Mouse (Mus musculus) heart, embryonic 13.5 days (tissue): ENCODE results near the gene Parg. TPM values are rescaled to one million over a fixed set of nuclear protein-coding genes. Genes with fewer than 3 reads are reported as not detected.
"Not testable (repeated sequence)": the region's sequence is repeated elsewhere in the genome, so short reads cannot be mapped to it uniquely, and the experiment has no call there.

Experiments used
- ATAC-seq: fragments of 200-750 bp; cut with Nextera tagmentation; 2 replicates; pipeline ENCODE4 v1.8.0; 2017; ENCODE audit warnings: moderate TSS enrichment; ENCODE audit not compliant: insufficient number of reproducible peaks, low FRiP score, low TSS enrichment; ENCODE audit errors: extremely low read depth
- H3K27ac ChIP-seq: fragments of 300-500 bp; sonication (generic); replicated peaks from 2 replicates; pipeline ENCODE4 v1.5.1; 2015; ENCODE audit warnings: moderate library complexity, mild to moderate bottlenecking, inconsistent platforms
- H3K27me3 ChIP-seq: fragments of 300-500 bp; sonication (generic); replicated peaks from 2 replicates; pipeline ENCODE4 v1.6.1; 2015; ENCODE audit warnings: mild to moderate bottlenecking, inconsistent platforms
- H3K36me3 ChIP-seq: fragments of 300-500 bp; sonication (generic); 2 replicates; pipeline ENCODE4 v1.6.1; 2015; ENCODE audit warnings: mild to moderate bottlenecking, inconsistent platforms
- H3K4me1 ChIP-seq: fragments of 300-500 bp; sonication (generic); 2 replicates; pipeline ENCODE4 v1.6.1; 2015; ENCODE audit warnings: inconsistent platforms
- H3K4me2 ChIP-seq: fragments of 300-500 bp; sonication (generic); 2 replicates; pipeline ENCODE4 v1.6.1; 2015; ENCODE audit warnings: inconsistent platforms, mild to moderate bottlenecking, moderate library complexity
- H3K4me3 ChIP-seq: fragments of 300-500 bp; sonication (generic); 2 replicates; pipeline ENCODE4 v1.5.1; 2015; ENCODE audit warnings: moderate library complexity, mild to moderate bottlenecking, inconsistent platforms
- H3K9ac ChIP-seq: fragments of 300-500 bp; sonication (generic); 2 replicates; pipeline ENCODE4 v1.6.1; 2015; ENCODE audit warnings: inconsistent platforms, mild to moderate bottlenecking, moderate library complexity
- H3K9me3 ChIP-seq: fragments of 300-500 bp; sonication (generic); 2 replicates; pipeline ENCODE4 v1.6.1; 2016; ENCODE audit warnings: inconsistent platforms
- WGBS: fragments of 180-500 bp; shearing (Covaris S2); methylation state at CpG from one replicate; pipeline ENCODE4 v1.1.7; 2015; ENCODE audit warnings: mixed read lengths; 5-methylcytosine and 5-hydroxymethylcytosine counted together
- polyA plus RNA-seq: library from polyadenylated mRNA; unstranded; fragments of >200 nt; fragmentation: Nextera tagmentation; extraction: Ambion mirVana; gene quantifications from 2 replicates; pipeline ENCODE4 v1.2.1, GENCODE M21; 2015

Parg gene
- polyA plus RNA-seq, 1 experiment from 2014 or later = 22.3 TPM

DNA sequence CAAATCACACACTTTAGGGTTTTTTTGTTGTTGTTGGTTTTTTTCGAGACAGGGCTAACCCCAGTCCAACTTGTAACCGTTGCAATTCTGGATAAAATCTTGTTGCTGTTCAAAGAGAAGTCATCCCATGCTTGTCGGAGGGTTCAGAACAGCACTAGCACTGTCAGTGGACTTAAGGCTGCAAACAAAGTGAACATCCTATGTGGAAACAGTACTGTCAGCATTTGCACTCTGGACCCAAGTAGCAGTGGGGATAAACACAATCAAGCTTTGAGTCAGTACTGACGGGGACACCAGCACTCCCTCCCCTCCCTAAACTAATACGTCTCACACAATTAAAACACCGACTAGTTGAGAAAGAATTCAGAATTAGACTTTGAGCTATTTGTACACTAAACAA lies 20.9 kb upstream of the Parg start:
- peaks cover 76% of the 10 kb centered on the region for H3K36me3 ChIP-seq
- H3K4me3 ChIP-seq = no peak overlapping the region
- H3K27ac ChIP-seq = no peak overlapping the region
- H3K27me3 ChIP-seq = no peaks in the 10 kb centered on the region
- H3K4me1 ChIP-seq = no peaks in the 10 kb centered on the region
- no peak for ATAC-seq
- H3K9me3 ChIP-seq = no peaks in the 10 kb centered on the region
- no peak overlapping the region for H3K4me2 ChIP-seq
- WGBS = 85% methylated on average over 6 of the region's 6 CpGs
- no peak overlapping the region for H3K9ac ChIP-seq

- H3K4me3 ChIP-seq = no peak overlapping the region
- ATAC-seq = no peak
These were observed 17.9 kb upstream of the Parg start for GRCm38 (mm10) chr14:32183846-32184245.

DNA sequence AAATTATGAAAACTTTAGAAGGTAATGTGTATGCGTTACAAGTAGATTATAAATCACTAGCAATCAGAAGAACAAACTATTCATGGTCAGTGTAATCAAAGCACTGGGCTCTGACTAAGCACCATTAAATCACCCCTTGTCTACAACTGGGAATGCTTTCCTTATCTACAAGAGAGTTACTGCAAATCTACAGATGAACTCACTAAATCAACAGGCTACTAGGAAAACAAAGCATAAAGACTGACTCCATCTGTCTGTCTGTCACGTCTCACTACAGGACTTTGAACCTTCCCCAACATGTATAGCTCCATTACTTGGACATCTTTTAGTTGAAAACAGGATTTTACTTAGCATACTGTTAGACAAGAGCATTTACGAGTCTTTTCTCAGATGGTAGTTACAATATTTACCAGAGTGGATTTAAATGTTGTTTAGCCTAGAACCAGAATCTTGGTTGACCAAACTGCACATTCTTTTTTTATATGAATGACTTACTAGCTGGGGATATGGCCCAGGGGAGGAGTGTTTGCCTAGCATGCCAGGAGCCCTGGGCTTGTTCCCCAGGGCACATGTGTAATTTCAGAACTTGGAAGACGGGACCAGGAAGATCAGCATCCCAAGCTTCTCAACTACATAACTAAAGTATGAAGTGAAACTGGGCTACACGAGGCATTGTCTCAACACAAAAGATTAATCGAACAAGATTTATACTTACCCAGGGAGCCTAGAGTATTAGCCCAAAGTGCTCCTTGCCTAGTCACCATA lies 10.9 kb upstream of the Parg start:
- Histone ChIP-seq H3K4me2 (no peak overlapping the region), H3K9ac (no peak overlapping the region), H3K9me3 (no peaks in the 10 kb centered on the region), H3K4me1 (no peaks in the 10 kb centered on the region), H3K4me3 (no peak overlapping the region), H3K27me3 (no peaks in the 10 kb centered on the region), H3K36me3 (peaks cover 94% of the 10 kb centered on the region), H3K27ac (no peak overlapping the region)
- 80% methylated on average over 6 of the region's 6 CpGs for WGBS
- no peak for ATAC-seq

More at GRCm38 (mm10) chr14:32183846-32184245, 17.9 kb upstream of the Parg start:
- Histone ChIP-seq H3K9ac (no peak overlapping the region), H3K27me3 (no peaks in the 10 kb centered on the region), H3K4me2 (no peak overlapping the region), H3K9me3 (no peaks in the 10 kb centered on the region), H3K27ac (no peak overlapping the region), H3K4me1 (no peaks in the 10 kb centered on the region), H3K36me3 (peaks cover 93% of the 10 kb centered on the region)
- WGBS = 92% methylated on average over 4 of the region's 4 CpGs

DNA sequence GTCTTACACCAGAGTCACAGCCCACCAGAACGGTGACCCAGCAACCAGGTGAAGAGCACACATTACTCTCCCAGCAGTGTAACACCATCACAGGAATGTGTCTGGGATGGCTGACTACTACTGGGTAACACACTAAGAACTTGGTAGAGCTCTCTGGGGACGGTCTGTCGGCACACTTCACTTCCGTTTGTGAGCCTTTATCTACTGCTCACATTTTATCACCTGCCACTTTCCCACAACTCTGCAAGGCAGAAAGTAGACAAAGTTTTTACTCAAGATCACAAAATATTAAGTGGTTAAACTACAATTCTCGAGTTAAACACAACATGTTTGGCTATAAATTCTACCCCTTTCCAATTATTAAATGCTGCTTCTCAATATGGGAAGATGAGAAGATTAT lies 9.8 kb upstream of the Parg start:
- H3K4me1 ChIP-seq = no peaks in the 10 kb centered on the region
- no peak overlapping the region for H3K4me3 ChIP-seq
- H3K27me3 ChIP-seq = no peaks in the 10 kb centered on the region
- no peak overlapping the region for H3K9ac ChIP-seq
- H3K36me3 ChIP-seq = peaks cover 91% of the 10 kb centered on the region
- H3K9me3 ChIP-seq = no peaks in the 10 kb centered on the region
- 62% methylated on average over 5 of the region's 5 CpGs for WGBS
- ATAC-seq = no peak
- no peak overlapping the region for H3K27ac ChIP-seq
- H3K4me2 ChIP-seq = no peak overlapping the region

DNA sequence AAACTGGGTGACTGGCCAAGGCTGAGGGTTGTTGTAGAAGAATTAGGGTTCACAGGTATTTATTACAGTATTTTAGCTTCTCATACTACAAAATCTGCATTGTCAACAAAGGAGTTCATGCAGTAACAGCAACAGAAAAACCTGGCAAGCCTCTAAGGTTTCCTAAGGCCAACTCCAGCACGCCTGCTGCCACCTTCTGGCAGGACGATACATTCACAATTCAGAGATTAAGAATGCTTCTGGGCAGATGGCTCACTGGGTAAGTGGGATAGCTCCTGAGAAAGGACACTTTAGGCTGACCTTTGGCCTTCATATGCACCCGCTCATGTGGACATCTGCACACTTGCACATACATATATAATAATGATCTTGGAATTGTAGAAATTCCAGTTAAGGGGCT lies 9.3 kb upstream of the Parg start:
- Histone ChIP-seq H3K36me3 (peaks cover 91% of the 10 kb centered on the region), H3K9ac (no peak overlapping the region), H3K27me3 (no peaks in the 10 kb centered on the region), H3K4me2 (no peak overlapping the region), H3K4me3 (no peak overlapping the region), H3K27ac (no peak overlapping the region), H3K9me3 (no peaks in the 10 kb centered on the region), H3K4me1 (no peaks in the 10 kb centered on the region)
- WGBS = 42% methylated on average over 3 of the region's 3 CpGs
- ATAC-seq = no peak

DNA sequence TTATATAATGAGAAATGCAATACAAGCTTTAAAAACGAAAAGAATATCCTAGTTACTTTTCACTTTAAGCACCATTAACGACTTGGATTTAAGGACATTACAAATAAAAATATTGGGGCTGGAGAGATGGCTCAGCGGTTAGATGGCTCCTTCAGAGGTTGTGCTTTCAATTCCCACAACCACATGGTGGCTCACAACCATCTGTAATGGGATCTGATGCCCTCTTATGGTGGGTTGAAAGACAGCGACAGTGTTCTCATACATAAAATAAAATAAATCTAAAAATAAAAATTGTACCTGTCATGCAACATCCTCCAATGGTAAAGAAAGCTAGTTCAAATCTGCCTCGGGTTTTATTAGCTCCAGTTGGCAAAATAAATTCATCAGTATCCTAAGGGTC lies 8.2 kb upstream of the Parg start:
- not testable (repeated sequence) for H3K4me1 ChIP-seq, H3K4me2 ChIP-seq, ATAC-seq, H3K4me3 ChIP-seq, H3K9ac ChIP-seq, H3K27me3 ChIP-seq, H3K27ac ChIP-seq, H3K9me3 ChIP-seq
- WGBS = 78% methylated on average over 5 of the region's 5 CpGs
- peaks cover 90% of the 10 kb centered on the region for H3K36me3 ChIP-seq

GRCm38 (mm10) chr14:32201354-32201753 lies 395 bp upstream of the Parg start:
- Histone ChIP-seq H3K4me3 (peak overlapping the region; percentile 94), H3K36me3 (peaks cover 35% of the 10 kb centered on the region), H3K4me2 (peak overlapping the region; percentile 97), H3K9me3 (no peaks in the 10 kb centered on the region), H3K27me3 (no peaks in the 10 kb centered on the region), H3K27ac (peak overlapping the region; percentile 80), H3K9ac (peak overlapping the region; percentile 97), H3K4me1 (peaks cover 32% of the 10 kb centered on the region)
- ATAC-seq = no peak
- under 1% methylated on average over 26 of the region's 26 CpGs for WGBS

GRCm38 (mm10) chr14:32226601-32227000 lies 24.9 kb downstream of the Parg start:
- Histone ChIP-seq H3K36me3 (peaks cover 13% of the 10 kb centered on the region), H3K4me3 (no peak overlapping the region), H3K9me3 (no peaks in the 10 kb centered on the region), H3K27ac (no peak overlapping the region), H3K9ac (no peak overlapping the region), H3K27me3 (no peaks in the 10 kb centered on the region), H3K4me1 (peaks cover 11% of the 10 kb centered on the region), H3K4me2 (no peak overlapping the region)
- ATAC-seq = no peak

DNA sequence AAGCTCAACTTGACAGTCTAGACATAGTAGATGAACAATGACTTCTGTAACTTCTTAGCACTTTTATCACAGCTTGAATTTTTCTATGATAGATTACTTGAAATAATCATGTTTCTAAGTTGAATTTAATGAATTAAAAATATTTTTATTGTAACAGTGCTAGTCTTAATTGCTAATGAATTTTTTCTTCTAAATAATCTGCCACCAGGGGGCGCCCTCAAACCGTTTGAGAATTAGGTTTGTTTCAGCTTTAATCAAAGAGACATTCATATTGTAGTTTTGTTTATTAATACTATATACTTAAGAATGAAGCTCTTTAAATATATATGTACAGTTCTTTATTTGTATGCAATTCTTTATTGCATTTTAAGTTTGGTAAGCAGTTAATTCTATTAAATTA lies 27.2 kb downstream of the Parg start:
- peaks cover 14% of the 10 kb centered on the region for H3K36me3 ChIP-seq
- H3K4me3 ChIP-seq = no peak overlapping the region
- peaks cover 11% of the 10 kb centered on the region for H3K4me1 ChIP-seq
- H3K27ac ChIP-seq = no peak overlapping the region
- no peak for ATAC-seq
- WGBS = 0% methylated on average over 2 of the region's 2 CpGs
- no peak overlapping the region for H3K4me2 ChIP-seq
- no peaks in the 10 kb centered on the region for H3K9me3 ChIP-seq
- H3K27me3 ChIP-seq = no peaks in the 10 kb centered on the region
- no peak overlapping the region for H3K9ac ChIP-seq

DNA sequence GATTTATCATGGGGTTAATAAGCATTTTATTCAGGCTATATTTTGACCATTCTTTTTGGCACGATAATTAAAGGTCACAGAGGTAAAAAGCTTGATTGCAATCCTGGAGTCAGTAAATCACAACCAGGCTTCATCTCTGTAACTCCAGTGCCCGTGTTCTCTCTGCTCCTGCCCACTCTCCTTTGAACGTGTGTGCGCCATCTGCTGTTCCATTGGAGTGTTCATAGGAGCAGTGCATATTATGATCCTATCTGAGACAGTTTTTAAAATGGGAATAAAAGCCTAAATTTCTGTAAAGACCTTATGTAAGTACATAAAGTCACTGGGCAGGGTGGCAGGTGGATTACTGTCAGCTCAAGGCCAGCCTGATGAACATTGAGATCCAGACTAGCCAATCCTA lies 40.7 kb downstream of the Parg start:
- Histone ChIP-seq H3K27ac (no peak overlapping the region), H3K4me2 (no peak overlapping the region), H3K4me1 (no peaks in the 10 kb centered on the region), H3K9me3 (no peaks in the 10 kb centered on the region), H3K4me3 (no peak overlapping the region), H3K27me3 (no peaks in the 10 kb centered on the region), H3K9ac (no peak overlapping the region), H3K36me3 (peaks cover 56% of the 10 kb centered on the region)
- WGBS = 77% methylated on average over 4 of the region's 4 CpGs
- ATAC-seq = no peak

DNA sequence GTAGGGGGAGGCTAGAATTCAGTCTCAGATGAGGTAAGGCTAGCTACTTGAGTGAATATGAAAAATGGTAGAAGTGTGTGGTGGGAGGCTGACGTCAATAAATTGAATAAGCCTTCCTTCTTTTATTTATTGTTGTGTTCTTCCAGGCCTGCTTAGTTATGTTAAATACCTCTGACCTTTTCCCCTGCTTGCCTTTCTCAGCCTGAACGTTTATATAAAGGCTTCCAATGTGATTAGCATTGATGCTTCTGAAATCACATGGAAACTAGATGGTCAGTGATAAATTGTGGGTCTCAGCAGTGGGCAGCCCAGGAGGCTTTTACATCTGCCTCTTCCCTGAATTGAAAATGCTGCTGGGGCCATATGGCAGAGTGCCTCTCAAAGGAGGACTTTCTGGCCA lies 44.3 kb downstream of the Parg start:
- no peaks in the 10 kb centered on the region for H3K4me1 ChIP-seq
- 70% methylated on average over 2 of the region's 2 CpGs for WGBS
- no peaks in the 10 kb centered on the region for H3K9me3 ChIP-seq
- no peak overlapping the region for H3K9ac ChIP-seq
- no peaks in the 10 kb centered on the region for H3K27me3 ChIP-seq
- no peak for ATAC-seq
- H3K4me2 ChIP-seq = no peak overlapping the region
- peaks cover 52% of the 10 kb centered on the region for H3K36me3 ChIP-seq
- no peak overlapping the region for H3K4me3 ChIP-seq
- no peak overlapping the region for H3K27ac ChIP-seq

DNA sequence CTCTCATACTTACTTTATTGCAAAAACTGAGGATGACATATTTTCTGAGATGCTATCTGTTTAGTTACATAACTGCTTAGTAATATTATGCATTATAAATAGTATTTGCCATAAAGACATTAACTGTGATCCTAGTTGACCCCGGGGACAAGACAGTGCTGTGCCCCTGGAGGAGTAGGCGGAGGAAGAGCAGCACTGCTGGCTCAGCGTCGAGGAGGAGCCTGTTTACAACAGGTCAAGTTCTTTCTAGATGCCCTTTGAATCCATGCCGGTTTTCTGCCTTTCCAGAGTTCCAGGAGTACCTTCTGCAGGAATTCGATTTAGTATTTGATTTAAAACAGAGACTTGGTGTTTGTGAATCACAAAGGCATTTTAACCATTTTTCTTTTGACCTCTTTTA lies 47.9 kb downstream of the Parg start:
- no peak overlapping the region for H3K27ac ChIP-seq
- H3K9me3 ChIP-seq = no peaks in the 10 kb centered on the region
- no peak for ATAC-seq
- H3K4me3 ChIP-seq = no peak overlapping the region
- no peak overlapping the region for H3K4me2 ChIP-seq
- H3K4me1 ChIP-seq = no peaks in the 10 kb centered on the region
- H3K36me3 ChIP-seq = peaks cover 44% of the 10 kb centered on the region
- H3K27me3 ChIP-seq = no peaks in the 10 kb centered on the region
- WGBS = 84% methylated on average over 6 of the region's 6 CpGs
- H3K9ac ChIP-seq = no peak overlapping the region
